Mouse (Mus musculus): ENCODE results near the gene Dnmt3a. TPM values are rescaled to one million over a fixed set of nuclear protein-coding genes. Genes with fewer than 3 reads are reported as not detected.

Dnmt3a gene
- polyA plus RNA-seq, 2 experiments, result 48.7 to 74.5 TPM

- 48% methylated on average over 7 of the region's 7 CpGs for WGBS
- Histone ChIP-seq H3K36me3 (ENCODE audit: control insufficient read depth, insufficient read depth, low read length) (no peaks in the 10 kb centered on the region), H3K9me3 (ENCODE audit: control insufficient read depth, low read length) (no peaks in the 10 kb centered on the region), H3K27ac (replicated peaks; ENCODE audit: low read depth, low read length) (no peak overlapping the region), H3K4me3 (replicated peaks; ENCODE audit: low read length) (no peak overlapping the region), H3K4me2 (replicated peaks; ENCODE audit: low read depth, low read length, severe bottlenecking) (peak overlapping the region; percentile 71), H3K9ac (ENCODE audit: low read depth, low read length, severe bottlenecking) (no peak overlapping the region), H3K4me1 (ENCODE audit: control insufficient read depth, insufficient read depth, low read length) (peaks cover 29% of the 10 kb centered on the region), H3K27me3 (ENCODE audit: control insufficient read depth, insufficient read depth, low read length) (no peaks in the 10 kb centered on the region)
- no peak for ATAC-seq (ENCODE audit: low FRiP score, low read depth)
- DNase-seq (ENCODE audit: low spot score), result no peak
- TF ChIP-seq POLR2A (IDR thresholded peaks at IDR 0.05; ENCODE audit: borderline replicate concordance, extremely low read depth, insufficient read depth, insufficient read length), result no peak
Measured at GRCm38 (mm10) chr12:3791257-3791656, 14.6 kb upstream of the Dnmt3a start.

DNA sequence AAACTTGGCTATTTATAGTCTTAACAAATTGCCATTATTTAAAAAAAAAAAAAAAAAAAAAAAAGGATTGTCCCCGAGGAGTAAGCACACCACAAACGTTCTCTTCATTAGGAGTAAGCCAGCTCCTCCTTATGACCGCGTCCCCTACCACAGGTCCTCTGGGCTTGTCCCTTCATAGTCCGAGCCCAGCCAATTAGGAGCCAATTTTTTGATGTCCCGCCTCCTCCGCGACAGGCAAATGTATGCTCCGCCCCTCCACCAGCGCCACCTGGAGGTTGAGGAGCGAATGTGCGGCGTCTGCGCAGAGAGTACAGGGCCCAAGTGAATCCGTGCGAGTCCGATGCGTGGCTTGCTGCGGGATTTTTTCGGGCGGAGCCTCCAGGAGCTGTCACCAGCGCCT lies 14.1 kb upstream of the Dnmt3a start:
- ATAC-seq (ENCODE audit: low FRiP score, low read depth), result peak; percentile 75
- peak overlapping the region; percentile 71 for H3K4me2 ChIP-seq (replicated peaks; ENCODE audit: low read depth, low read length, severe bottlenecking)
- H3K27me3 ChIP-seq (ENCODE audit: control insufficient read depth, insufficient read depth, low read length), result no peaks in the 10 kb centered on the region
- H3K4me3 ChIP-seq (replicated peaks; ENCODE audit: low read length), result peak overlapping the region; percentile 37
- peak; percentile 87 for DNase-seq (ENCODE audit: low spot score)
- peak overlapping the region; percentile 55 for H3K9ac ChIP-seq (ENCODE audit: low read depth, low read length, severe bottlenecking)
- H3K9me3 ChIP-seq (ENCODE audit: control insufficient read depth, low read length), result no peaks in the 10 kb centered on the region
- H3K4me1 ChIP-seq (ENCODE audit: control insufficient read depth, insufficient read depth, low read length), result peaks cover 28% of the 10 kb centered on the region
- TF ChIP-seq POLR2A (IDR thresholded peaks at IDR 0.05; ENCODE audit: borderline replicate concordance, extremely low read depth, insufficient read depth, insufficient read length), result no peak
- no peaks in the 10 kb centered on the region for H3K36me3 ChIP-seq (ENCODE audit: control insufficient read depth, insufficient read depth, low read length)
- no peak overlapping the region for H3K27ac ChIP-seq (replicated peaks; ENCODE audit: low read depth, low read length)
- WGBS, result under 1% methylated on average over 22 of the region's 22 CpGs

GRCm38 (mm10) chr12:3792248-3792647 lies 13.6 kb upstream of the Dnmt3a start:
- Histone ChIP-seq H3K27me3 (ENCODE audit: control insufficient read depth, insufficient read depth, low read length) (no peaks in the 10 kb centered on the region), H3K4me1 (ENCODE audit: control insufficient read depth, insufficient read depth, low read length) (peaks cover 22% of the 10 kb centered on the region), H3K27ac (replicated peaks; ENCODE audit: low read depth, low read length) (no peak overlapping the region), H3K36me3 (ENCODE audit: control insufficient read depth, insufficient read depth, low read length) (no peaks in the 10 kb centered on the region), H3K9ac (ENCODE audit: low read depth, low read length, severe bottlenecking) (peak overlapping the region; percentile 55), H3K4me2 (replicated peaks; ENCODE audit: low read depth, low read length, severe bottlenecking) (peak overlapping the region; percentile 71), H3K4me3 (replicated peaks; ENCODE audit: low read length) (peak overlapping the region; percentile 37), H3K9me3 (ENCODE audit: control insufficient read depth, low read length) (no peaks in the 10 kb centered on the region)
- no peak for TF ChIP-seq POLR2A (IDR thresholded peaks at IDR 0.05; ENCODE audit: borderline replicate concordance, extremely low read depth, insufficient read depth, insufficient read length)
- WGBS, result 27% methylated on average over 8 of the region's 8 CpGs
- no peak for ATAC-seq (ENCODE audit: low FRiP score, low read depth)
- no peak for DNase-seq (ENCODE audit: low spot score)

- TF ChIP-seq POLR2A (IDR thresholded peaks at IDR 0.05; ENCODE audit: borderline replicate concordance, extremely low read depth, insufficient read depth, insufficient read length), result no peak
- no peak for ATAC-seq (ENCODE audit: low FRiP score, low read depth)
- 25% methylated on average over 3 of the region's 4 CpGs for WGBS
Measured at GRCm38 (mm10) chr12:3795569-3795968, 10.2 kb upstream of the Dnmt3a start.

DNA sequence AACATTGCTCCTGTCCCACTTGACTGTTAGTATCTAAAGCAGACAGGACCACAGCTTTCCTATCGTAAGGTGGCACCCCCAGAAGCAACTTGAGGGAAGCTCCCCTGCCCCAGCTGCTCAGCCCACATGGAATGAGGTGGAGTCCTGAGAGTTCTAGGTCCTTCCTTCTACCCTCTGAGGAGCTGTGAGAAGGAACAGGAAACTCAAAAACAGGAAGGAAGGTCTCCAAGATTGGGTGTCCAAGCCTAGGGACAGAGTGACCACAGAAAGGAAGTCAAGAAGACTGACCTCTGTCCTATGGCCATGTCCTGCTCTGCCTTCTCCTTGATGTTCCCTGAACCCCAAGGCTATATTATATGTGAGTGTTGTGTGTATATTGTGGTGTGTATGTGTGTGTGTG lies 6.3 kb upstream of the Dnmt3a start:
- no peak overlapping the region for H3K4me3 ChIP-seq (replicated peaks; ENCODE audit: low read length)
- WGBS, result 74% methylated on average over 1 of the region's 1 CpGs
- no peak overlapping the region for H3K4me2 ChIP-seq (replicated peaks; ENCODE audit: low read depth, low read length, severe bottlenecking)
- H3K9ac ChIP-seq (ENCODE audit: low read depth, low read length, severe bottlenecking), result no peak overlapping the region
- no peaks in the 10 kb centered on the region for H3K4me1 ChIP-seq (ENCODE audit: control insufficient read depth, insufficient read depth, low read length)
- no peak for DNase-seq (ENCODE audit: low spot score)
- no peak overlapping the region for H3K27ac ChIP-seq (replicated peaks; ENCODE audit: low read depth, low read length)
- no peaks in the 10 kb centered on the region for H3K9me3 ChIP-seq (ENCODE audit: control insufficient read depth, low read length)
- TF ChIP-seq POLR2A (IDR thresholded peaks at IDR 0.05; ENCODE audit: borderline replicate concordance, extremely low read depth, insufficient read depth, insufficient read length), result no peak
- no peaks in the 10 kb centered on the region for H3K27me3 ChIP-seq (ENCODE audit: control insufficient read depth, insufficient read depth, low read length)
- ATAC-seq (ENCODE audit: low FRiP score, low read depth), result no peak
- H3K36me3 ChIP-seq (ENCODE audit: control insufficient read depth, insufficient read depth, low read length), result no peaks in the 10 kb centered on the region

More at GRCm38 (mm10) chr12:3795569-3795968, 10.2 kb upstream of the Dnmt3a start:
- Histone ChIP-seq H3K9me3 (ENCODE audit: control insufficient read depth, low read length) (no peaks in the 10 kb centered on the region), H3K36me3 (ENCODE audit: control insufficient read depth, insufficient read depth, low read length) (no peaks in the 10 kb centered on the region), H3K27me3 (ENCODE audit: control insufficient read depth, insufficient read depth, low read length) (no peaks in the 10 kb centered on the region), H3K4me1 (ENCODE audit: control insufficient read depth, insufficient read depth, low read length) (no peaks in the 10 kb centered on the region), H3K9ac (ENCODE audit: low read depth, low read length, severe bottlenecking) (no peak overlapping the region), H3K4me3 (replicated peaks; ENCODE audit: low read length) (no peak overlapping the region), H3K4me2 (replicated peaks; ENCODE audit: low read depth, low read length, severe bottlenecking) (no peak overlapping the region), H3K27ac (replicated peaks; ENCODE audit: low read depth, low read length) (no peak overlapping the region)
- DNase-seq (ENCODE audit: low spot score), result no peak

- peak overlapping the region; percentile 64 for H3K4me3 ChIP-seq (replicated peaks; ENCODE audit: low read length)
- H3K27ac ChIP-seq (replicated peaks; ENCODE audit: low read depth, low read length), result peak overlapping the region; percentile 95
- no peaks in the 10 kb centered on the region for H3K27me3 ChIP-seq (ENCODE audit: control insufficient read depth, insufficient read depth, low read length)
- no peak for TF ChIP-seq POLR2A (IDR thresholded peaks at IDR 0.05; ENCODE audit: borderline replicate concordance, extremely low read depth, insufficient read depth, insufficient read length)
- peaks cover 34% of the 10 kb centered on the region for H3K4me1 ChIP-seq (ENCODE audit: control insufficient read depth, insufficient read depth, low read length)
- 5% methylated on average over 27 of the region's 41 CpGs for WGBS
- H3K36me3 ChIP-seq (ENCODE audit: control insufficient read depth, insufficient read depth, low read length), result no peaks in the 10 kb centered on the region
- peak overlapping the region; percentile 71 for H3K4me2 ChIP-seq (replicated peaks; ENCODE audit: low read depth, low read length, severe bottlenecking)
- peak overlapping the region; percentile 96 for H3K9ac ChIP-seq (ENCODE audit: low read depth, low read length, severe bottlenecking)
- no peaks in the 10 kb centered on the region for H3K9me3 ChIP-seq (ENCODE audit: control insufficient read depth, low read length)
- ATAC-seq (ENCODE audit: low FRiP score, low read depth) (peak; percentile 73), DNase-seq (ENCODE audit: low spot score) (peak; percentile 72)
Measured at GRCm38 (mm10) chr12:3806271-3806684, 471 bp downstream of the Dnmt3a start.

All from limb, embryonic 14.5 days (tissue).